Mouse (Mus musculus) Muller cell, postnatal 12 days (primary cell): ENCODE results near the gene Gdf5.
A peak's percentile ranks its signal among the peaks of the same experiment; 100 is the strongest.

Source experiments
- DNase-seq: peaks from one replicate; pipeline ENCODE4 v3.0.0-alpha.2; 2015; ENCODE audit errors: inconsistent ontology term

The Gdf5 gene

DNA sequence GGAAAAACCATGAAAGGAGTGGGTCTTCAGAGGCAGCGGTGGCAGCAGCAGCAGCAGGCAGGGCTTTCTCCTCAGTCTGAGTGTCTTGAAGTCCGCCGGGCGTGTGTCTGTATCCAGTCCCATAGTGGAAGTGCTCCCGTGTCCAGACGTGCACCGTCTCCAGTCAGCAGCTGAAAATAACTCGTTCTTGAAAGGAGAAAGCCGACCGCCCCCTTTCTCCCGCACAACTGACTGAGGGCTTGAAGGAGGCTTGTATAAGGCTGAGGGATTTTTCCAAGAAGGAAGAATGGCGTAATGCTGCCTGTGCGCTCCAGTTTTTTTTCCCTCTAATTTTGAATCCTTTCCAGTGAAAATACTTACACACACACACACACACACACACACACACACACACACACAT is at the start of gene Gdf5:
Gene Gdf5 (minus strand): TSS at position 244 of the 400 bp plus-strand sequence.
- DNase-seq = no peak

DNA sequence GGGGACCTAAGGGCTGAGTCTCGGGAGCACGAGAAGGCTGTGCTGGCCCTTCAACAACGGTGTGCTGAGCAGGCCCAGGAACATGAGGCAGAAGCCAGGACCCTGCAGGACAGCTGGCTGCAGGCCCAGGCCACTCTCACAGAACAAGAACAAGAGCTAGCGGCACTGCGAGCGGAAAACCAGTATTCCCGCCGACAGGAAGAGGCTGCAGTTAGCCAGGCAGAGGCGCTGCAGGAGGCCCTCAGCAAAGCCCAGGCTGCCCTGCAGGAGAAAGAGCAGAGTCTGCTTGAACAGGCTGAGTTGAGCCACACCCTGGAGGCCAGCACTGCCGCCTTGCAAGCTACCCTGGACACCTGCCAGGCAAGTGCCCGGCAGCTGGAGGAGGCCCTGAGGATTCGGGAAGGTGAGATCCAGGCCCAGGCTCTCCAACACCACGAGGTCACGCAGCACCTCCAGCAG is 46.7 kb upstream of the Gdf5 start:
- DNase-seq = peak; percentile 43

DNA sequence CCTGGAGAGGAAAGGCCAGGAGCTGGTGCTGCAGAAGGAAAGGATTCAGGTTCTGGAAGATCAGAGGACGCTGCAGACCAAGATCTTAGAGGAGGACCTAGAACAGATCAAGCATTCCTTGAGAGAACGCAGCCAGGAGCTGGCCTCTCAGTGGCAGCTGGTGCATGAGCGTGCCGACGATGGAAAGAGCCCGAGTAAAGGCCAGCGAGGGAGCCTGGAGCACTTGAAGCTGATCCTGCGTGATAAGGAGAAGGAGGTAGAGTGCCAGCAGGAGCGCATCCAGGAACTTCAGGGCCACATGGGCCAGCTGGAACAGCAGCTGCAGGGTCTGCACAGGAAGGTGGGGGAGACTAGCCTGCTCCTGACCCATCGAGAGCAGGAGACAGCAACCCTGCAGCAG is 46.0 kb upstream of the Gdf5 start:
- DNase-seq = no peak

DNA sequence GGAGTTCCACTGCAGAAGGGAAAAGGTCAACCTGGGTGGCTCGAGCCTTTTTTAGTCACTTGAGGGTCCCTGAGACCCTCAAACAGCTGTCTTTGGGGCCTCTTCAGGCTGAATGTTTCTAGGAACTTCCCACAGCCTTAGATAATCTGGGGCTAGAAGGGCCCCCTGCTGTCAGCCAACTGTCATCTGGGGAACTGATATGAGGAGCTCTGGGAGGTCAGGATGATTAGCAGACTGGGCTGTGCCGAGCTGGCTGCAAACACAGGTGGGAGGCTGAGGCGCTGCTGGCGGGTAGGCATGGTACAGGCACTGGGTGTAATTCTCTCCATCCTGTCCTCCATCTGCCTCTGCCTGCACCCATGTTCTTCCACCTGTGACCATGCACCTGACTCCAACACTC is 43.9 kb upstream of the Gdf5 start:
- no peak for DNase-seq

DNA sequence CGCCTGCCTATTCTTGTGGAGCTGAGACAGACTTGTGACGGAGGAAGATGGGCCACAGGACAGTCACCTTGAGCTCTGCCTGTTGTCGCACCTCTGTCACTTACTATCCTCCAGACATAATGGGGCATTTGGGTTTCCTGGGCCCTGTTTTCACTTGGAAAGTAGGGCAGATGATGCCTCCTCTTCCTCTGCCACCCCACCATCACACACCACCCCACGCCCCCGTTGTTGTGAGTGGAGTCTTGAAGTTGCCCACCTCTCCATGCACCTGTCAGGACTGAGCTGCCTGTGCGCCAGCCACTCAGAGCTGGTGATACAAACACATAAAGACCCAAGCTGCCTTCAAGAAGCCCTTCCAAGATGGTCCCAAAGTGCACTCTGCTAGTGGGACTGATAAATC is 42.0 kb upstream of the Gdf5 start:
- DNase-seq = no peak

DNA sequence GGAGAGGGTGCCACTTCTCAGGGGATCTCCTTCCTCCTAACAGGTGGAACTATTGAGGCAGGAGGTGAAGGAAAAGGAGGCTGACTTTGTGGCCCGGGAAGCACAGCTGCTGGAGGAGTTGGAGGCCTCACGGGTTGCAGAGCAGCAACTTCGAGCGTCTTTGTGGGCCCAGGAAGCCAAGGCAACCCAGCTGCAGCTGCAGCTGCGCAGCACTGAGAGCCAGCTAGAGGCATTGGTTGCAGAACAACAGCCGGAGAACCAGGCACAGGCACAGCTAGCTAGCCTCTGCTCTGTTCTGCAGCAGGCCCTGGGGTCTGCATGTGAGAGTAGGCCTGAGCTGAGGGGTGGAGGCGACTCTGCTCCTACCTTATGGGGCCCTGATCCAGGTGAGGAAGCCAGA is 40.6 kb upstream of the Gdf5 start:
- DNase-seq = no peak

DNA sequence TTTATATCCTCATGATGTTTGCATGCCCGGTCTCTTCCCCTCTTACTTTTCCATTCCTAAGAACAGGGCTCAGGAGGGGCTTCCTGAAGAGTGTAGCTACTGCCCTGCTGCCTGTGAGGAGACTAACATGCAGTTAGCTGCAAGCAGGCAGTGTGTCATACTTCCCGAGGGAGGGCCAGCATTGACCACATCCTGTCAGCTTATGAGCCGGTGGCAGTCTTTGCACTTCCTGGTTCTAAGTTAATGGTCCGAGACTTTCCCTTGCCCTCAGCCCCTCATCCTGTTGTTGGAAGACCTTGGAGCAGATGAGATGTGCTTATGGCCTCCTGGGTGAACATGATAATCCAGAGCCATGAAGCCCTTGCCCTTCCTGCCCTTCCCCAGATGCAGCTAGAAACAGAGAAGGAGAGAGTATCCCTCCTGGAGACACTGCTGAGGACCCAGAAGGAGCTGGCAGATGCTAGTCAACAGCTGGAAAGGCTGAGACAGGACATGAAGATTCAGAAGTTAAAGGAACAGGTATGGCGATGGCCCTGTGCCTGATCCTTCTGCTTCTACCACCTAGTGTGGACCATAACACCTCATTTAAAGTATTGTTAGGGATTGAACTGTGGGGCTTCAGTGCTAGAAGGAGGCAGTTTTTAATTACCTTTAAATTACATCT is 34.3 kb upstream of the Gdf5 start:
- DNase-seq = no peak

DNA sequence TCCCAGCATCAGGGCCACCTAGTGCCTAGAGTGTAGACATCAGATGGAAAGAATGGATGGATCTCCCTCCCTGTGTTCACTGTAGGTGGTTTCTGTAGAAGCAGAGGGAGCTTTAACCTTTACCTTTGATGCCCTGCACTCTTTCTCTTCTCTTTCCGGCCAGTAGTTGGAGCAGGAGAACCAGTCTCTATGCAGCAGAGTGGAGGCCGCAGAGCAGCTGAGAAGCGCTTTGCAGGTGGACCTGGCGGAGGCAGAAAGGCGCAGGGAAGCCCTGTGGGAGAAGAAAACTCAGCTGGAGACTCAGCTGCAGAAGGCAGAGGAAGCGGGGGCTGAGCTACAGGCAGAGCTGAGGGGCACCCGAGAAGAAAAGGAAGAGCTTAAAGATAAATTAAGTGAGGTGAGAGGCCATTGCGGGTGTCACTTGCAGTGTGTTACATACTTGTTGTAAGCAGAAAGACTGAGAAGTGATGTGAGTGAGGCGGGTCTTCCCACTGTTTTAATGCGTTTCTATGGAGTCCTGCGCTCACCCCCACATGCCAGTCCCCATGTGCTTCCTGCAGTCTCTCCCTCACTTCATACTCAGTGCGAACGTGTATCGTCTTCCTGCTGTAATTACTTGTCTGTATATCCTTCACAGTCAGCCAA is 29.0 kb upstream of the Gdf5 start:
- DNase-seq = no peak

DNA sequence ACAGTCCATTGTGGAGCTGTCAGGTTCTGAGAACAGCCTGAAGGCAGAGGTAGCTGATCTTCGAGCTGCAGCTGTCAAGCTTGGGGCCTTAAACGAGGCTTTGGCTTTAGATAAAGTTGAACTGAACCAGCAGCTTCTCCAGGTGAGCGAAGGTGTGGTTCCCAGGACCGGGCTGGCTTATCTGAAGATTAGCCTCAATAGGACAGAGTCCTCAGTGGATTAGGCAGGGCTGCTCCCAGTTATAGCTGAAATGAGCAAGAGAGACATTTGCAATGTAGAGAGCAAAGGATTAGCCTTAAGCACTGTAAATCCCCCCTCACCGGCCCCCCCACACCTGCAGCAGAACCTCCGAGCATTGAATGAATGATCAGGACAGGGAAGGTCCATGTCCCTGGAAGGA is 28.2 kb upstream of the Gdf5 start:
- no peak for DNase-seq

DNA sequence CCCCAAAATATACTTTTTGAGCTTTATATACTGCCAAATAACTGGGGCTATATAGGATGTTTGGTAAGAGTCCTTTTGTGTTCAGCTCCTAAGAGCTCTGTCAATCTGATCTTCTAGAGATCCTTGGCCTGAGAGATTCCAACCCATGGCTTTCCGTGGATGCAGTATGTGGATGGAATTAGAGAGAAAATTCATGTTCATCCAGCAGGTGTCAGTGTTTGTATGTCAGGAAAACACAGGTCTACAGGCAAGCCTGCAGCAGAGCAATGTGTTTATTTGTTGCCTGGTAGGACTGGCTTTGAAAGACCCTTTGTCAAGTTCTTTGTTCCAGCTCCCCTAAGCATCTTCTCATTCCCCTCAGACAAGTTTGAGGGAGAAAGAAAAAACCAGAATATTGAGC is 17.8 kb upstream of the Gdf5 start:
- DNase-seq = no peak

DNA sequence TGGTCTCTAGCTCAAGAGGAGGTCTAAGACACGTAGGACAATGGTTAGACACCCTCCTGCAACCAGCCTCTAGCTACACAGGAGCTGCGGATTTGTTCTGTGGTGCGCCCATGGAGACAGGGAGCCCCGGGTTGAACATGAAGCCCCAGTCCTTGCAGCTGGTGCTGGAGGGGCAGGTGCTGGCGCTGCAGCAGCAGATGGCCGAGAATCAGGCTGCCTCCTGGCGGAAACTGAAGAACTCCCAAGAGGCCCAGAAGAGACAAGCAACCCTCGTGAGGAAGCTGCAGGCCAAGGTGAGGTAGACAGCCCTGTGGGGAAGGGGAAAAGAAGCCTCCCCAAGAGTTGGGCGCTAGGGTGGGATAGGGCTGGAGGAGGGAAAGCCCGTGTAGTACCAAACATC is 16.7 kb upstream of the Gdf5 start:
- no peak for DNase-seq

DNA sequence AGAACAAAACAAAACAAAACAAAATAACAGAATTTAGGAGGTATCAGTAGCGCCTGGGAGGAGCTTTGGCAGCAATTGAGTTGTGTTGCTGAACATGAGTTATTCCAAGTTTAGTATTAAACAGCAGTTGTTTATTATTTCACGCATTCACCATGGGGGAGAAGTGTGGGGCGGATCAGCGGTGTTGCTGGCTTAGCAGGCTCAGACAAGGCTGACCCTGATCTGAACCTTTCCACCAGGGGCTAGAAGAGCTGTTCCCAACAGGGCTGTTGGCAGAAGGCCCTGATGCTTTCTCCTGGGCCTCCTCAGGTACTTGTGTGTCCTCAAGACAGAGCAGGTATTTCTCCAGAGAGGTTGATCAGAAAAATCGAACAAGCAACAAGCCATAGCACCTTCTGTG is 14.8 kb upstream of the Gdf5 start:
- no peak for DNase-seq

DNA sequence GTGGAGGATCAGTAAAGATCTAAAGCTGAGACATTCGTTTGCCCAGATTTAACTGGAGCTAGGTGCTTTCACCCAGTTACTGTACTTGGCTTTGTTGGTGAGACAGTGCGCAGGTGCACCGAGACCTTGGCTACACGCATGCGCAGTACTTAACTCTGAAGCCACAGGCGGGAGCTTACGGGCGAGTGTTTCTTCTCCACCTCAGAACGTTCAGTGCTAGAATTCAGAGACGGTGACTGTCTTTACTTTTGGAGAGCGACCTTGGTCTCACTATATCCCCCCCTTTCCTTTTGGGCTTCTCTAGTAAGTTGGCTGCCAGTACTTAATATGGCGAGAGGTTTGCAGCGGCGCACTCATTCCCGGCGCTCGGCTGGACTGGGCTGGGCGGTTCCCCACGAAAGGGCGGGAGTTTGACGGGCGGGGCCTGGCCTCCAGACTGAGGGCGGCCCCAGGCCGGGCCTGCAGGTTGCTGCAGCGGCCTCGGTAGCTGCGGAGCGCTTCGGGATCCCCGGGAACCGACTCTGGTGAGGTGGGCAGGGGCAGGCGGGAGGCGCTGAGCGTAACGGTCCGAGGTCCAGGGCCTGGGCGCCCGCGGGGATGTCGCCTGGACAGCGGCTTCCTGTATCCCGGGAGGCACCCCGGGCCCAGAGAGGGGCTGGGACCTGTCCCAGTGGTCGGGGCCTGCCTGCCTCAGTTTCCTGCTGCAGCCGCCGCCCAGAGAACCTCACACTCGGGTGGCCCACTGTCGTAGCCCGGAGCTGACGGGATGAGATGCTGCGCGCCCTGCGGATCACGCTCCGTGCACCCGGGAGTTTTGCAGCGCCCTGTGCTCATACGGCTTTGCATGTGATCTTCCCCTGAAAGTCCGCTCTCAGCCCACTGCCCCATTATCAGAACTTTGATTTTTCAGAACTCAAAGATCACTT is 11.2 kb upstream of the Gdf5 start, which contains the start of gene Cep250:
Gene Cep250 (plus strand): TSS at position 325 of the 926 bp plus-strand sequence.
- DNase-seq = peak; percentile 95

DNA sequence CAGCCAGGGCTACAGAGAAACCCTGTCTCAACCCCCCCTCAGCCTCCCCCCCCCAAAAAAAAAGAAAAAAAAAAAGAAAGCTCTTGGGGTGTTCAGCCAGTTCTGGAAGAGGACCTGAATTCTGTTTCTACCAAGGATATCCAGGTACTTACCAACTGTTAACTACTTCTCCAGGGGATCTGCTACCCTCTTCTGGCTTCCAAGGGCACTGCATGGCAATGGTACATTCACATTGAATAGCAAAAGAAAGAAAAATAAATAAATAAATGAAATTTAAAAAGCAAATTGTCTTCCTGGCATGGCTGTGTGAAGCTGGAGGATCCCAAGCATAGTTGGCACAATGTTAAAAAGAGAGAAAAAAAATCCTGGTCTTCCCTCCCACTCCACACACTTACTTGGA is 6.8 kb upstream of the Gdf5 start:
- DNase-seq = no peak

DNA sequence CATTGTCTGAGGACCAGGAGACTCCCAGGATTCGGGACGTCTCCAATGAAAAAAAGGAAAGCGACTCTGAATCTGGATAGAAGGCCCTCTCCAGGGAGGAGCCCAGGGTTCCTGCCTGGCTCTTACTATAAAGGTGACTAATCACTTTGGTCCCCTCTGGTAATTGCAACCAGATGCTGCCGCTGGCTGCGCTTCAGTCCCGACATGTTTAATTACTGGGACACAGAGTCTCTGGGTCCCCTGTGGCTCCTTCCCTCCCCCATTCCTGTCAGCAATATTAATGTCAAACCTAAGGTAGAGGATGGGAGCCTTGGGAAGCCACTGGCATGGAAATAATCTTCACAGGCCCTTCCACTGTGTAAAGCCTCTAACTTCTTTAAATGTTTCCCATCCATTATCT is 4.2 kb upstream of the Gdf5 start:
- peak; percentile 68 for DNase-seq

DNA sequence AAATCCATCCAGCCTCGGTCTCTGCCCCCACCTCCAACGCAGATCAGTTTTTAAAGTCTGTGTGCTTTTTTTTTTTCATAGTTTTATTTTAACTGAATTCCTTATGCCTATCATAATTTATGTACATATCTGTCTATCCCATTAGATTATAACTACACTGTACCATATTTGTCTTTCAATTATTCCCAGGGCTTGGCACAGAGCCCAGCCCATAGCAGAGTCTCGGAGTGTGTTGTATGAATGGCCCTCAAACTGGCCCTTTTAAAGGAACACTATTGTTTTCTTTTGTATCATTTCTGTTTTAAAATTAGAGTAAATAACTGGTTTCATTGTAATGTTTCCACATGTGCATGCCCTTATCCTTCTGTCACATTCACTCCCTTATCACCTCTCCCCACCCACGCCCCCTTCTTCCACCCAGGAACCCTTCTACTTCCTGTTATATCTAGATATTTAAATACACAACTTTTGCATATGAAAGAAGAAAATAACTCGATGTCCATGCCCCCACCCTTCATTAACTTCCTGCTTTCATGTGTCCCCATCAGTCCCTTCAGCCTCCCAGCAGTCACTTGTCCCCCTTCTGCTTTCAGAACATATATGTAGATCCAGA is 2.3 kb upstream of the Gdf5 start:
- no peak for DNase-seq

DNA sequence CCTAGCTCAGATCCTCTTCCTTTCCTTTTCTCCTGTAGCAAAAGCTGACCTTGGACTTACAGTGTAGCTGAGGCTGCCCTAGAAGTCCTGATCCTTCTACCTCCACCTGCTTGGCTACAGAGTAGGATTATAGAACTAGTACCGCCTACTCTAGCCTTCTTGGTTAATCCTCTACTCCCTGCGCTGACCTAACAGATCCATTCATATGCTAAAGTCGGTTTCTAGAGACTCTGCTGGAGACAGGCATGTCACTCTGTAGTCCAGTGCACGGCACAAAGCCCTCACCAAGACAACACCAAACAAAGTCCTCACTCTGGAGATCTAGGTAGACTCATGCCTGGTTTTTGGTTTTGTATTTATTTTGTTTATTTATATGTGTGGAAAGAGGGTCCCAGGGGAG is 1.3 kb upstream of the Gdf5 start:
- no peak for DNase-seq

DNA sequence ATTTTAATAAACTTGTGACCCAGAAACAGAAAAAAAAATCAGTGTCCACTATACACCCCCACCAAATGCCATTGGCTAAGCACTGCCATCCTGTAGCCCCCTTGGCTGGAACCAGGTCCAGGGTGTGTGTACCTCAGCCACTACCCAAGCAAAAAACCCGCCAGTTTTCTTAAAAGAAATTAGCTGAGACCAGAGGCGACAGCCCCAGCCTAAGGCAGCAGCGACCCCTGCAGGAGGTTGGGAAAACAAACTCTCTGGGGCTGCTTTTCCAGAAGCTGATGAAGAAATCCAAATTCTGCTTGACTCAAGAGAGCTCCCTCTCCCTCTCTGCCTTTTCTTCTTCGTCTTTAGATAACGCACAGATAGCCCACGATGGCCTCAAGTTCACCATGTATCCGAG is 902 bp upstream of the Gdf5 start:
- DNase-seq = peak; percentile 42

DNA sequence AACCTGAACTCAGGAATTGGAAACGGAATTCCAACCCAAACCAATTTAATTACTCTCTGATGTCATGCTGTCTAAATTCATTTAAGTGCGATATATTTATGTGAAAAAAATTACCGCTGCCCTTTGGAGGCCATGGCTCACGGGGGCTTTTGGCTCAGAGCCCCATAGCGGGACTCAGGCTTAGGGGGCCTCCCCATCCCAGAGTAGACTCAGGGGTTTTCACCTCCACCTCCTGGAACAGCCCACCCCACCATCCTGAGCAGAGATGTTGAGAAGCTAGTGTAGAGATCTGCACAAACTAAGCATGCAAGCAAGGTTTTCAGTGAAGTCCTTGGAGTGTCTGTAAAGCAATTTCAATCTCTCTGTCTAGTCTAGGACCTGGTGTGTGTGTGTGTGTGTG is 413 bp upstream of the Gdf5 start:
- no peak for DNase-seq

DNA sequence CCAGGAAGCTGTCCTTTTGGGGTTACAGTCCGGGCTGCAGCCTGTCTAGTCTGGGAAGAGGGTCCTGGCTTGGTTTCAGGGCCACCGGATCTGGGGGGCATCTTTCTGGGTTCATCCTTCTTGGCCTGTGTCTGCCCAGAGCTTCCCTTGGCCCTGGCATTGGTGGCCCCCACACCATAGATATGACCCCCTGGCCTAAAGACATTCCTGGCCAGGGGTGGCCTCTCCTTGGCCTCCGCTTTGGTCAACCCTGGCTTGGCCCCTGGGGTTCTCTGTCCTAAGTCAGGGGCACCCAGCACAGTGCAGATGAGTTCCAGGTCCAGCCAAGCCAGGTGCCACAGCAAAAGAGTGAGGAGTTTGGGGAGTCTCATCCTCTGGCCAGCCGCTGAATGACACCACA is 482 bp downstream of the Gdf5 start:
- no peak for DNase-seq

DNA sequence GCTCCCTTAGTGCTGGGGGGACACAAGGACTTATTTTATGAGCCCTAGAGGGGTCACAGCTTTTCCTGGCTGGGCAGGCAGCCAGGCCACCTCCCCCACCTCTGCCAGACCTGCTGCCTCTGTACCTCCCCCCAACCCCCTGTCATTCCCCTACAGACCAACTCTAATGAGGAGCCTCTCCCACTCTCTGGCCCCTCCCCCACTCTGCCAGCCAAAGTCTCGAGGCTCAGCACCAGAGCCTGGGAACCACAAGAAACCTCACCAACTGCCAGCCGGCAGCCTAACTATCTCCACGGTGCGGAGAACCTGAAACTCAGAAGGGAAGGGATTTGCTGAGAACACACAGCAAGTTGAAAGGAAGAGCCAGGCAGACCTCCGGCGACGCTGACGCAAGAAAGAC is 1.7 kb downstream of the Gdf5 start:
- DNase-seq = no peak
